Mouse (Mus musculus): ENCODE measurements around the gene Cept1. TPM values are rescaled to one million over a fixed set of nuclear protein-coding genes. Genes with fewer than 3 reads are reported as not detected.

Cept1 gene
- polyA plus RNA-seq, 2 experiments, result 42.9 to 68.5 TPM

- no peaks in the 10 kb centered on the region for H3K27me3 ChIP-seq (ENCODE audit: control insufficient read depth, insufficient read depth, low read length)
- no peak overlapping the region for H3K4me2 ChIP-seq (replicated peaks; ENCODE audit: low read depth, low read length, severe bottlenecking)
- no peak overlapping the region for H3K27ac ChIP-seq (replicated peaks; ENCODE audit: low read depth, low read length)
- WGBS, result 83% methylated on average over 8 of the region's 8 CpGs
- H3K9me3 ChIP-seq (ENCODE audit: control insufficient read depth, low read length), result no peaks in the 10 kb centered on the region
- DNase-seq (ENCODE audit: low spot score) (no peak), ATAC-seq (ENCODE audit: low FRiP score, low read depth) (no peak)
- no peak for TF ChIP-seq POLR2A (IDR thresholded peaks at IDR 0.05; ENCODE audit: borderline replicate concordance, extremely low read depth, insufficient read depth, insufficient read length)
- no peaks in the 10 kb centered on the region for H3K36me3 ChIP-seq (ENCODE audit: control insufficient read depth, insufficient read depth, low read length)
- no peak overlapping the region for H3K9ac ChIP-seq (ENCODE audit: low read depth, low read length, severe bottlenecking)
- peaks cover 7% of the 10 kb centered on the region for H3K4me1 ChIP-seq (ENCODE audit: control insufficient read depth, insufficient read depth, low read length)
- H3K4me3 ChIP-seq (replicated peaks; ENCODE audit: low read length), result no peak overlapping the region
These were observed 2.8 kb downstream of the Cept1 start for GRCm38 (mm10) chr3:106544721-106545316.

GRCm38 (mm10) chr3:106533277-106533676 is 14.3 kb downstream of the Cept1 start:
- Histone ChIP-seq H3K36me3 (ENCODE audit: control insufficient read depth, insufficient read depth, low read length) (peaks cover 26% of the 10 kb centered on the region), H3K9ac (ENCODE audit: low read depth, low read length, severe bottlenecking) (no peak overlapping the region), H3K4me3 (replicated peaks; ENCODE audit: low read length) (no peak overlapping the region), H3K27me3 (ENCODE audit: control insufficient read depth, insufficient read depth, low read length) (no peaks in the 10 kb centered on the region), H3K27ac (replicated peaks; ENCODE audit: low read depth, low read length) (no peak overlapping the region), H3K9me3 (ENCODE audit: control insufficient read depth, low read length) (no peaks in the 10 kb centered on the region), H3K4me1 (ENCODE audit: control insufficient read depth, insufficient read depth, low read length) (no peaks in the 10 kb centered on the region), H3K4me2 (replicated peaks; ENCODE audit: low read depth, low read length, severe bottlenecking) (no peak overlapping the region)
- TF ChIP-seq POLR2A (IDR thresholded peaks at IDR 0.05; ENCODE audit: borderline replicate concordance, extremely low read depth, insufficient read depth, insufficient read length), result no peak
- WGBS, result 85% methylated on average over 2 of the region's 2 CpGs
- ATAC-seq (ENCODE audit: low FRiP score, low read depth) (no peak), DNase-seq (ENCODE audit: low spot score) (no peak)

- H3K27me3 ChIP-seq (ENCODE audit: control insufficient read depth, insufficient read depth, low read length), result no peaks in the 10 kb centered on the region
- H3K9ac ChIP-seq (ENCODE audit: low read depth, low read length, severe bottlenecking), result no peak overlapping the region
- H3K27ac ChIP-seq (replicated peaks; ENCODE audit: low read depth, low read length), result no peak overlapping the region
- H3K4me1 ChIP-seq (ENCODE audit: control insufficient read depth, insufficient read depth, low read length), result no peaks in the 10 kb centered on the region
- ATAC-seq (ENCODE audit: low FRiP score, low read depth) (no peak), DNase-seq (ENCODE audit: low spot score) (no peak)
- H3K4me3 ChIP-seq (replicated peaks; ENCODE audit: low read length), result no peak overlapping the region
- no peak overlapping the region for H3K4me2 ChIP-seq (replicated peaks; ENCODE audit: low read depth, low read length, severe bottlenecking)
- H3K9me3 ChIP-seq (ENCODE audit: control insufficient read depth, low read length), result no peaks in the 10 kb centered on the region
- peaks cover 8% of the 10 kb centered on the region; the same call in 1 of the 2 replicates for H3K36me3 ChIP-seq (ENCODE audit: control insufficient read depth, insufficient read depth, low read length)
- TF ChIP-seq POLR2A (IDR thresholded peaks at IDR 0.05; ENCODE audit: borderline replicate concordance, extremely low read depth, insufficient read depth, insufficient read length), result no peak
- WGBS, result 93% methylated on average over 2 of the region's 2 CpGs
These were observed 19.6 kb downstream of the Cept1 start for GRCm38 (mm10) chr3:106528032-106528431.

- H3K4me1 ChIP-seq (ENCODE audit: control insufficient read depth, insufficient read depth, low read length), result no peaks in the 10 kb centered on the region
- ATAC-seq (ENCODE audit: low FRiP score, low read depth), result no peak
- no peaks in the 10 kb centered on the region for H3K9me3 ChIP-seq (ENCODE audit: control insufficient read depth, low read length)
- no peaks in the 10 kb centered on the region for H3K27me3 ChIP-seq (ENCODE audit: control insufficient read depth, insufficient read depth, low read length)
- no peak overlapping the region for H3K4me2 ChIP-seq (replicated peaks; ENCODE audit: low read depth, low read length, severe bottlenecking)
- H3K4me3 ChIP-seq (replicated peaks; ENCODE audit: low read length), result no peak overlapping the region
- H3K9ac ChIP-seq (ENCODE audit: low read depth, low read length, severe bottlenecking), result no peak overlapping the region
- no peak for DNase-seq (ENCODE audit: low spot score)
- no peaks in the 10 kb centered on the region for H3K36me3 ChIP-seq (ENCODE audit: control insufficient read depth, insufficient read depth, low read length)
- no peak overlapping the region for H3K27ac ChIP-seq (replicated peaks; ENCODE audit: low read depth, low read length)
- WGBS, result 88% methylated on average over 2 of the region's 2 CpGs
- TF ChIP-seq POLR2A (IDR thresholded peaks at IDR 0.05; ENCODE audit: borderline replicate concordance, extremely low read depth, insufficient read depth, insufficient read length), result no peak
These were observed 21.2 kb downstream of the Cept1 start for GRCm38 (mm10) chr3:106526411-106526810.

- TF ChIP-seq POLR2A (IDR thresholded peaks at IDR 0.05; ENCODE audit: borderline replicate concordance, extremely low read depth, insufficient read depth, insufficient read length), result no peak
- Histone ChIP-seq H3K27me3 (ENCODE audit: control insufficient read depth, insufficient read depth, low read length) (no peaks in the 10 kb centered on the region), H3K9ac (ENCODE audit: low read depth, low read length, severe bottlenecking) (no peak overlapping the region), H3K4me2 (replicated peaks; ENCODE audit: low read depth, low read length, severe bottlenecking) (no peak overlapping the region), H3K27ac (replicated peaks; ENCODE audit: low read depth, low read length) (no peak overlapping the region), H3K9me3 (ENCODE audit: control insufficient read depth, low read length) (no peaks in the 10 kb centered on the region), H3K36me3 (ENCODE audit: control insufficient read depth, insufficient read depth, low read length) (no peaks in the 10 kb centered on the region), H3K4me3 (replicated peaks; ENCODE audit: low read length) (no peak overlapping the region), H3K4me1 (ENCODE audit: control insufficient read depth, insufficient read depth, low read length) (no peaks in the 10 kb centered on the region)
- 95% methylated on average over 1 of the region's 1 CpGs for WGBS
- ATAC-seq (ENCODE audit: low FRiP score, low read depth) (no peak), DNase-seq (ENCODE audit: low spot score) (no peak)
These were observed 24.9 kb downstream of the Cept1 start for GRCm38 (mm10) chr3:106522730-106523129.
